Mouse (Mus musculus) left cerebral cortex, adult 8-10 months (tissue): ENCODE measurements around the gene Dcst1. TPM values are rescaled to one million over a fixed set of nuclear protein-coding genes. Genes with fewer than 3 reads are reported as not detected.

Experiments used
- DNase-seq, 2 experiments: peaks; one replicate each; pipeline ENCODE4 v3.0.0; 2022; ENCODE audit warnings: low spot score in 2 of 2
- total RNA-seq, 4 experiments: library from RNA; stranded (reverse); gene quantifications; 2 replicates each; pipeline ENCODE4 v1.2.4; 2022

Gene Dcst1
- total RNA-seq: under 1 TPM in 1 of 4 experiments, not detected in 3; 0.61 TPM

DNA sequence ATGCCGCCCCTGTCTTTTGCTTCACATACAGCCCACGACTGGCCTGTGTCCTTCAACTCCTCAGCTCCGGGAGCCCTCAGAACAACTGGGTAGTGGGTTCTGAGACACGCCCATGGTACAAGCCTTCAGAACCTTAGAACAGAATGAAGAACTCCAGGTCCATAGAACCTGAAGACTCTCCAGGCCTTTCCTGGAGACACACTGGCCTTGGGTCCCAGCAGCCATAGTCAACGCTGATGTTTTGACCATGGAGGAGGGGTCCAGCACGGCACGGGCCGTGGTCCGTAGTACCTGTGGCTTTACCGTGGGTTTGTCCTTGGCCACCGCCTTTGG is at the start of gene Dcst1:
Gene Dcst1 (minus strand): TSS at position 101 of the 333 bp plus-strand sequence.
- no peak for DNase-seq

DNA sequence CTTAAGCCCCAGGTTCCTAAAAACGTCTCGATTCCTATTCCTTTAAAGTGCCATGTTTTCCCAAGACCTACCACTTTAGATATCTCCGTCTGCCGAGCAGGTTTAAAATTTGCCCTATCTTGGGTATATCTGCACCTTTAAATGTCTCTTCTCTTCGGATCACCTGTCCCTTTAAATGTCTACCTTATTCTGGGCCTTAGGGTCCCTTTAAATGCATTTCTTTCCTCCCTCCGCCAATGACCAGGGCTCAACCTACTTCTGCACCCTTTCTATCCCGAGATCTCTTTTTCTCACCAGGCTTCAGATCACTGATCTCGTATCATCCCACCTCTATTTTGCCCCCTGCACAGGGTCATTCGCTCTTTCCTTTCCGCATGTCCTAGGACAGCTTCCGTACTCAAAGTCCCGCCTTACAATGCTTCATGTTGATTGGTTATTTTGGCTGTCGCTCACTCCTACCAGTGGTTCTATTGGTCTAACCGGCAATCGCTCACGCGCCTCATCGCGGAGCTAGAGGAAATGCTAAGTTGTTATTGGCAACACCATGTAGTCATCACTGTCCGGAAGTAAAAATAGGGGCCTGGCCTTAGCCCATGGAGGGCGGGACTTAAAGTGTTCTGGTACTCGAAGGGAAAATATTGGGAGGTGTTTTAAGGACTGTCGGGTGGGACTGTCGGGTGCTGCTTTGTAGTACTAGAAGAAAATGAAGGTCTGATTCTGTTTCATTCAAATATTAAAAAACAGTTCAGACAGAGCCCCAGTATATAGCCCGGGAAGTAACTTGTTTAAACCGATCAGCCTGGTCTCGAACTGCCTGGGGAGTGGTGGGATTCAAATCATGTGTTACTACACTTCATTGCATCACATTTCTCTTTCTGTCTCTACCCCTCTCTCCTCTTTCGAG is 46.7 kb upstream of the Dcst1 start, which contains the start of gene Flad1:
Gene Flad1 (minus strand): TSS at position 381 of the 904 bp plus-strand sequence.
- DNase-seq: peak; percentile 100

DNA sequence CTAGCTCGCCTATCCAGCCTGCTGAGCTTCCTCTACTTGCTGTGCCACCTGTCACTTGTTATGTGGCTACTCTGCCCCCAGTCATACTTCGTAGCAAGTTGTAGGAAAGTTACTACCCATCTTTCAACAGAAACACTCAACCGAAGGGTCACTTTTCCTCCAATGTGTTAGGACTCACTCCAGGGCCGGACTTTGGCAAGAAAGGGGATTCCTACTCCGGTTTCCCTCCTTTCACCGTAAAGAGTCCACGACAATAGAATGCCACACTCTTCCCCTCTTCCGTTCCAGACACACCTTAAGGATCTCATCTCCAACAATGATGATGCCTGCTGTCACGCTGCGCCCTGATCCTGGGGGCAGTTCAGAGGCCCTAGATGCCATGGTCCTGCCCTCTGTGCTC is 45.8 kb upstream of the Dcst1 start:
- no peak for DNase-seq

DNA sequence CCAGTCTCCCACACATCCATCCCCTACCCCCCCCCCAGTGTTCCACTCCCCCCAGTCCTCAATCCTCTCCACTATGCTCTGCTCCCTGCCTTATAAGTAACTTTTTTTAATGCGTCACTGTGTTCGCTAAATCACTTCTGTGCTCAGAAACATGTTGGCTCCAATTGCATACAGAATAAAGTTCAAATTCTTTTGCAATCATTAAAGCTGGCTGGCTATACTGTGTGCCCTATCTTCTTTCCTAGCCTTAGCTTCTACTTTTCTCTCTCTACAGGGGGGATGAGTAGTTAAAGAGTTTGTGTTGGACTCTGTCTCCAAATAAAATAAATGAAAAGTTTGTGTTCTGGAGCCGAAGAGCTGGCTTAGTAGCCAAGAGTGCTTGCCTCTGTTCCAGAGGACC is 44.6 kb upstream of the Dcst1 start:
- DNase-seq: no peak

DNA sequence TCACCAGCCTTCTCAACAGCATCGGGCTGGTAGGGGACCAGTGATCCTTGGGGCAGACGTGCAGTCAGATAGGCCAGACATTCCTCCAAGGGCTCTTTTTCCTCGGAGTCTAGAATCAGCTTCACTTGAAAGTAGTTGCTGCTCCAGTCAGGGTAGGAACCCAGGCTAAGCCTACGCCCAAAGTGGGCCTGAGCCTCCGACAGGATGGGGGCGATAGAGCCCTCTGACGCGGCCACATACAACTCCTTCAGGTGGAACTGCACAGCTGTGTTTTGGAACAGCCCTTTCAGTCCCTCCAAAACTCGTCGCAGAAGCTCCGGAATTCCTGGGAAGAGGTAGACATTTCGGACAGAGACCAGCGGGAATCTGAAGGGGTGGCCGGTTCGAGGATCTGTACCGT is 43.4 kb upstream of the Dcst1 start:
- no peak for DNase-seq

GRCm38 (mm10) chr3:89406887-89407286 is 41.8 kb upstream of the Dcst1 start:
- DNase-seq: no peak

DNA sequence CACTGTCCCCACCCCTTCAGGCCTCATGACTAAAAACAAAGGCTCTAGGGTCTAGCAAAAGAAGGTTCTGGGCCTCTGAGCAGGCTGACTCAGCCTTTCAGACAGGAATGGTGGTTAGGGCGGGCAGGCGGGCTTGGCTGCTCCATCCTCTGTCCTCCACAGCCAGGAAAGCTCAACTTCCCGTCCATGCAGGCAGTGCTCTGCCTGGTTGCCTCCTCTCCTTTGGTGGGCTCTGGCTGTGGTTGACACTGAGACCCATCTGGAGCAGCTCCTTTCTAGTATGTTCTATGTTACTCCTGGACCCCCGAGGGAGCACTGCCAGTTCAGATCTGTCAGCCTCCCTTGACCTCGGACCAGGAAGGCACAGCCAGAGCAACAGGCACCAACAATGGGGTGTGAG is 37.6 kb upstream of the Dcst1 start, which contains the start of gene Lenep:
Gene Lenep (minus strand): TSS at position 101 of the 400 bp plus-strand sequence.
- no peak for DNase-seq

- no peak for DNase-seq
These were observed 36.3 kb upstream of the Dcst1 start for GRCm38 (mm10) chr3:89401329-89401728.

DNA sequence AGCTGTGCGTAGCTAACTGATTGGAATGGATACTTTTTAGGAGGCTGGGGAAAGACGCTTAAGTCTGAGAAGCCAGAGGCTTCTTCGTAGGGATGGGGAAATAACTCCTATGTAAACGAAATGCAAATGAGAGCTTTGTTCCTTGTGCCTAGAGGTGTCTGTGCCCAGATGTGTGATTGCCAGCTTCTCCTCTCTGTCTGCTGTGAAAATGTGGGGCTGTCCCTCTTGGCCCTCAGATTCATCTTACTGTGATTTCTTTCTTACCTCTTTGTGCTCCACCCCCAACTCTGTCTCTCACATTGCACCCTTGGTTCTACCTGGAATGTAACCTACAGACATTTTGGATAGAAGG is 31.6 kb upstream of the Dcst1 start:
- DNase-seq: no peak

GRCm38 (mm10) chr3:89395806-89396653 is 31.0 kb upstream of the Dcst1 start:
- DNase-seq: no peak

DNA sequence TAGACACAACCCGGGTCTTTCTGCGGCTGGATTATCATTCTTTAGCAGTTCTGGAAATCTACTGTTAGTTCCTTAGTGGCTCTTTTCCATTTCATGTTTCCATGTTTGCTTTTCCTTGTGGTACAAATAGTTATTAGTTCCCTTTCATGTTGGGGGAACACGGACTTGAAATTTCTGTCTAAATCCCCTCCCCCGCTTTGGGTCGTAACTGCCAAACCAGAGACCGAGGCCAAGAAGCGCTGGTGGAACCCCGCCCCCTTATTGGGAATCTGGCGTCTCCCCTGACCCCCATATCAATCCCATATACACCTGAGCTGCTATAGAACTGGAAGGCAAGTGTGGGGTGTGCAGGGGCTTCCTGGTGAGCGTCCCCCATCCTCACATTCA is 30.4 kb upstream of the Dcst1 start:
- DNase-seq: no peak

DNA sequence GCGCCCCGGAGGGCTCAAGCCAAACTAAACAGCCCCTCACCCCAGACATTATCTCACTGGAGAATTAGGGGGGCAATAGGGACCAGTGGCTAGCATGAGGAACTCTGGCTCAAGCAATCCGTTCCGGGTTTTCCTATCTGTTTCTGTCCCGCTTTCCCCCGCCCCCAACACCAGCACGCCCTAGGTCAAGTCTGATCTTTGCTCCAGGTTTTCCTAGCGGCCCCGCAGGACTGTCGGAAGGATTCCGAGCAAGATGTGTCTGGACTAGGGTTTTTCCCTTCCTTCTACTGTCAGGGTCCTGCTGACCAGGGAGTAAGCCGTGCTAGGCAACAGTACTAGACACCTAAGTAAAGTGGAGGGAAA is 29.8 kb upstream of the Dcst1 start:
- DNase-seq: no peak

GRCm38 (mm10) chr3:89394006-89394893 is 29.2 kb upstream of the Dcst1 start, which contains the start of gene Zbtb7b:
Gene Zbtb7b, minus strand, starts transcription at chr3:89394776.
- no peak for DNase-seq

DNA sequence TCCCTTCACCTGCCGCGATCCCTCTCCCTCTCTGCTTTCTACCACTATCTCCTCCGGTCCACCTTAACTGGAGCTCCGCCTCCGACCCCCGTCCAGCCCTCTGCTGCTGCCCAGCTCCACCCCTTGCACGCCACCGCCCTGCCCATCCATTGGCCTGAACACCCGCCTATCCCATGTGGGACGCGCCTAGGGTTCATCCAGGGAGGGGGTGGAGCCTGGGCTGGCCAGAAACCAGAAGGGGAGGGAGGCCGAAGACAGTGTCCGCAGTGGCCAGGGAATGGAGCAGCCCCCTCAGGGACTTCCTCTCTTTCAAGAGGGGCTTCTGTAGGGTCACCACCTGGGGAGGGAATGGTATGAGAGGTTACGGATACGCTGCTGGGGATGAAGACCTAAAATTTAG is 28.6 kb upstream of the Dcst1 start:
- DNase-seq: peak; percentile 78 to 96

GRCm38 (mm10) chr3:89392871-89393311 is 27.8 kb upstream of the Dcst1 start:
- no peak for DNase-seq

- DNase-seq: no peak
These were observed 26.8 kb upstream of the Dcst1 start for GRCm38 (mm10) chr3:89391663-89392511.

GRCm38 (mm10) chr3:89390699-89391662 is 25.9 kb upstream of the Dcst1 start:
- no peak for DNase-seq

GRCm38 (mm10) chr3:89390111-89390515 is 25.1 kb upstream of the Dcst1 start:
- DNase-seq: no peak
